Mouse (Mus musculus) retina, postnatal 1 day (tissue): ENCODE results near the gene Zc3h7b.
"Not testable (repeated sequence)": the region's sequence is repeated elsewhere in the genome, so short reads cannot be mapped to it uniquely, and the experiment has no call there.

Experiments used
- DNase-seq: peaks from one replicate; pipeline ENCODE4 v3.0.0-alpha.2; 2012

Gene Zc3h7b

DNA sequence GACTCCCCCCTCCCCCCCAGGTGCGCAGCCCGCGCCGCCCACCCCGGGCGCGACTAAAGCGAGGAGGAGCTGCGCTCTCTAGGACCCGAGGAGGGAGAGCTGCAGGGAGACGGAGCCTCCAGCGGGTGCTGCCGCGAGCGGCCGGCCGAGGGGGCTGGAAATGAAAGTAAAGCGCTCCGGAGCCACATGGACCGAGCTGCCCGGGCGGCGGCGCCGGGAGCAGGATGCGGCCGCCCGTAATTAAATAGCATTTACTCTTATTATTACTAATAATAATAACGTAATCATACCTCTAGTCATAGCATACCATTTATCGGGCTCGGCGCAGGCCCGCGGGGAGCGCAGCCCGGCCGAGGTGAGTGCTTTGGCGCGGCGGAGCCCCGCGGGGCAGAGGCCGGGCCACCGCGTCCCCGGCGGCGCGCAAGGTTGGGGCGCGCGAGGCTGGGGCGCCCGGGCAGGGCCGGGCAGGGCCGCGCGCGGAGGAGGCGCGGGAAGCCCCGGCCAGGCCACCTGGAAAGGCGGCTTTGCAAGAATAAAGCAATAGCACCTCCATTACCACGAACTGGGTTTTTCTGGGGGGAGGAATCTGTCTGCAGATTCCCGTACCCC, at the start of gene Zc3h7b, which contains the start of gene Rangap1:
Gene Zc3h7b, plus strand, starts transcription at position 66 of the 609 bp plus-strand sequence.
Gene Rangap1, minus strand, starts transcription at position 539 of the 609 bp plus-strand sequence.
- DNase-seq, result peak; percentile 85

DNA sequence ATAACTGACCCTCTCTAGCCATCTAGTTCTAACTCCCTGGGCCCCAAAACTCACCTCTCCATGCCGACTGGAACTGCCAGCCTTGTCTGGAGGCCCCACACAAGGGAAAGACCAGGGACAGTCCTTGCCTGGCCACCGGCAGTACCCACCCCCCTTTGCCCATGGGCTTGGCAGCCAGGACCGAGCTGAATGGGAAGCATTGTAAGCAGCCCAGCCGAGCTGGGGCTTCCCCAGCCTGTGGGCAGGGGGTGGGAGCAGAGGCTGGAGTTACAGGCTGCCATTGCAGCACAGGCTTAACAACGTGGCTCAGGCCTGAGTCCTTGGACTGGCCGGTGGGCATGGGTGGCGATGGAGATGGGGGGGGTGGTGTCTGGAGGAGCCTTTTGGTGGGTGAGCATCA, 47.7 kb upstream of the Zc3h7b start, which contains the start of gene Chadl:
Gene Chadl, minus strand, starts transcription at position 113 of the 400 bp plus-strand sequence.
- DNase-seq, result peak; percentile 54

DNA sequence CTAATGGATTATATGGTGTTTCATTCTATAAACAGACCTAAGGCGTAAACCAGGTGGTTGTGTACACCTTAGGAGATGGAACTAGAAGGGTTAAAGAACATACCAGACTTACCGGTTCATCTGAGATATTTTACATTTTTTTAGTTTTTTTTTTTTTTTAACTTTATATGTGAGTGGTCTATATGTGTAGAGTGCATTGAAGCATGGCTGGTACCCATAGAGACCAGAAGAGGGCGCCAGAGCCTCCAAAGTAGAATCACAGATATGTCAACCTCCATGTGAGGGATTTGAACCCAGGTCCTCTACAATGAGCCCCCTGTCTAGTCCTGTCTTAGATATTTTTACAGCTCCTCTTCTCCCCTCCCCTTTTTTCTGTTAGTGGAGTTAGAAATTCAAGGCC, 47.0 kb upstream of the Zc3h7b start:
- DNase-seq, result peak; percentile 56

DNA sequence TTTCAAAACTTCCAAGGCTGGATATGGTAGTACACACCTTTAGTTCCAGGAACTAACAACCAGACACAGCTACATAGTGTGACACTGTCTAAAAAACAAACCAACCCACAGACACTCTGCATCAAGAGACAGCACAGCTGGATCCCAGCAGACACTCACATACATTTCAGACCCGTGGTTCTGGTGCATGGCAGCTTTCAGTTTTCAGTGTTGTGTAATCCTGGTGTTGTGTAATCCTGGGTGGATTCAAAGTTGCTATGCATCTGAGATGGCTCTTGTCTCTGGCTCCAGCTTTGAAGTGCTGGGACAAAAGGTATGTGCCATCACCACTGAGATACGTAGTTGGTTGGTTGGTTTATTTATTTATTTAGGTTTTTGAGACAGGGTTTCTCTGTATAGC, 46.3 kb upstream of the Zc3h7b start:
- DNase-seq, result no peak

DNA sequence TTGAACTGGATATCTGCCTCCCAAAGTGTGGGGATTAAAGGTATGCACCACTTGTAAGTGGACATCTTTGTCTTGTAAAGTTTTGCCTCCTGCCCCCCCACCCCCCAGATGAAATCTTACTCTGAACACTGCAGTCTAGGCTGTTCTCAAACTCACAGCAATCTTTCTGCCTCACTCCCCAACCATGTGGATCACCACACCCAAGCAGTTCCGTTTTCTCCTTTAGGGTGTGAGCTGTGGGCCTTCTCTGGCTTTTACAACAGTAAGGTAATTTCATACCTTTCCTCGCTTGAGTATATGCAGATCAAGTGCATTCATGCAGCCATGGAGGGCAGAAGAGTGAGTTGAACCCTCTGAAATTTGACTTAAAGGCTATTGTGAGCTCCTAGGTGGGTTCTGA, 44.7 kb upstream of the Zc3h7b start:
- DNase-seq, result no peak

DNA sequence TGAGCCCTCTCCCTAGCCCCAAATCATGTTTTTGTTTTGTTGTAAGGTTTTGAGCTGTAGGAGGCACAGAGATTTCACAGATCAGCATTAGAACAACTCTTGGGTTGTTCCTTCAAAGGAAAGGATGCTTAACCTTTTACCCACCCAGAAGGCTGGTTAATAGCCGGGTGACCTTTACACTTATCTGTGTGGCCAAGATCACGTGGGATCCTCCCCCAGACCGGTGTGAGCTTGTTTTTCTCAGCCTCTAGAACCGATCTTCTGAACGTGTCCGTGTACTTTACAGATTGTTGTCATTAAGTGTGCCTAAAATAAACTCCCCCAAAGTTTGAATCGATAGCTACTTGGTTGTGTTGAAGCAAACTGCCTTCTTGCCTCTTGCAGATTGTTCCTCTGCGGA, 44.3 kb upstream of the Zc3h7b start:
- DNase-seq, result no peak

DNA sequence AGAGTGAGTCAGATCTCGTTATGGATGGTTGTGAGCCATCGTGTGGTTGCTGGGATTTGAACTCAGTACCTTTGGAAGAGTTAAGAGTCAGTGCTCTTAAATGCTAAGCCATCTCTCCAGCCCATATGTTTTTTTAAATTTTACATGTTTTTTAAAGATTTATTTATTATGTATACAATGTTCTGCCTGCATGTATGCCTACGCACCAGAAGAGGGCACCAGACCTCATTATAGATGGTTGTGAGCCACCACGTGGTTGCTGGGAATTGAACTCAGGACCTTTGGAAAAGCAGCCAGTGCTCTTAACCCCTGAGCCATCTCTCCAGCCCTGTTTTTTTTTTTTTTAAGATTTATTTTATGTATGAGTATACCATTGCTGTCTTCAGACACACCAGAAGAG, 43.5 kb upstream of the Zc3h7b start:
- not testable (repeated sequence) for DNase-seq

DNA sequence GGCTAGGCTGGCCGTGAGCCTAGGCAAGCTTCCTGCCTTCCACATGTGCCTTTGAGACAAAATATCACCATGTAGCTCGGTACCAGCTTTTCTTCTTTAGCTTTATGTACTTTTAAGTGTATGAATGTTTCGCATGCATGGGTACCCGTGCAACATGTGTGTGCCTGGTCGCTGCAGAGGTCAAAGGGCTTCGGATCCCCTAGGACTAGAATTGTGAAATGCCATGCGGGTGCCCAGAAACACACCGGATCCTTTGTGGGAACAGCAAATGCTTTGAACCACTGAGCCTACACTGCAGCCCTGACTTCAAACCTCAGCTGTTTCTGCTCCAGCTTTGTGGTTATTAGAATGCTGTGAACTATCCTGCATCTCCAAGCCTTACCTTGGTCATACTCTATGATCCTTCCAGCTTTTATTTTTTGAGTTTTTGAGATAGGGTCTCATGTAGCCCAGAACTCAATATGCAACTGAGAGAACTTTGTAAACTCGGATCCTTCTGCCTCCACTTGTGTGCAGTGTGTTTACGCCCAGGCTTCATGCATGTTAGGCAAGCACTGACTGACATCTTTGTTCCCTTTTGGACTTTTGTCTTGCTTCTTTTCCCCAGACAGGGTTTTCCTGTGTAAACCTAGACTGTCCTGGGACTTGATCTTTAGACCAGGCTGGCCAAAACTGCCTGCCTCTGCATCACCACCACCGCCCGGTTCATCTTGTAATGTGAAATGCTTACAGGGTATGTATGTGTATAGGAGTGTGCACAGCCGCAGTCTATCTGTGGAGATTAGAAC, 42.4 kb upstream of the Zc3h7b start:
- DNase-seq, result no peak

DNA sequence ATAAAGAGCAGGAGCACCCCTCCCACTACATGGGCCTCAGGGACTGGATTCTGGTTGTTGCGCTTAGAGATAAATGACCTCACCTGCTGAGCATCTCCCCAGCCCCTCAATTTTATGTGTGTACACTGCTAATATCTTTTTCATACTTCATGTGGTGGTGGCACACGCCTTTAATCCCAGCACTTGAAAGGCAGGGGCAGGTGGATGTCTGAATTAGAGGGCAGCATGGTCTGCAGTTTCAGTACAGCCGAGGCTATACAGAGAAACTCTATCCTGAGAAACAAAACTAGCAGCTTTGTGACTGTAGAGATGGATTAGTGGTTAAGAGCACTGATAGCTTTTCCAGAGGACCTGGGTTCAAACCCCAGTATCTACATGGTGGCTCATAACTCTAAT, 41.8 kb upstream of the Zc3h7b start:
- no peak for DNase-seq

DNA sequence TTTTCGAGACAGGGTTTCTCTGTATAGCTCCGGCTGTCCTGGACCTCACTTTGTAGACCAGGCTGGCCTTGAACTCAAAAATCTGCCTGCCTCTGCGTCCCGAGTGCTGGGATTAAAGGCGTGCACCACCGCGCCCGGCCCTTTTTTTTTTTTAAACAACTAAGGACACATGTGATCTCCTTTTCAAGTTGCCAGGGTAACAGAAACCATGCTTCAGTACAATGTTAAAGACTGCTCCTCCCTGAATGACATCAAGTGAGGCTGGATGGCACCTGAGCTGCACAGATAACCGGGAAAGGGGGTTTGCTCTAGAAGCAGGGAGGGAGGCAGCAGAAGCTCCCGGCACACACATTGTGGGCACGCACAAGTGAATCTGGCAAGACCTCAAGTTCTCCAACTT, 35.9 kb upstream of the Zc3h7b start:
- DNase-seq, result no peak

DNA sequence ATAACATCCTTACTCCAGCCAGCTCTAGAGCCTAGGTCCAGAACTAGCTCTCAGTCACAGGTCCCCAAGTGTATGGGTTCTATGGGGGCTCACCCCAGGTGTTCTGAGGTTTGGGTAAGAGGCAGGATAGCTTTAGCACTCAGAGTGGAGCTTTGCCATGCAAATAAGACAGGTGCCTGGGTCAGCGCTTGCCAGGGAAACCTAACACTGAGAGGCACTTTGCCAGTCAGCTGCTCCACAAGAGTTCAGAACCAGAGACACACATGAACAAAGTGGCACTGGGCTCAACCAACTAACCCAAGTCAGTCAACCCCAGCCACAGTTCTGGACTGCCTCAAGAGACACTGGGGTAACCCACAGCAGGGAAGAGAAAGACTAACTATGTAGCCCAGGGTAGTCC, 35.2 kb upstream of the Zc3h7b start:
- no peak for DNase-seq

DNA sequence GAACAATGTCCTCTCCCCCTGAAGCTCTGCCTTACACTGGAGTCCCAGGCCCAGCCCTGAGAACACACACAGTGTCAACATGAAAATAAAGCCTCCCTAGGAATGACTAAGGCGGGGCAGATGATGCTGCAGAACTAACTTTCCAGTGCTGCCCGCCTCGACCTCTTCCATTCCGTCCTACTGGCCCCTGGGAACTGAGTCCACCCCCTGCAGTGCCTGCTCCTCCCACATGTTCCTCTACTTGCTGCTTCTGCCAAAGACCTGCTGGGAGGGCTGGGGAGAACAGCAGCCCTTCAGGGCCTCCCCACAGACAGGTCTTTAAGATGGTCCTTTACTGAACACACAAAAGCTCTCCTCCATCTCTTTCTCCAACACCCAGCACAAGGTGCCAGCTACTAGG, 34.1 kb upstream of the Zc3h7b start:
- no peak for DNase-seq

DNA sequence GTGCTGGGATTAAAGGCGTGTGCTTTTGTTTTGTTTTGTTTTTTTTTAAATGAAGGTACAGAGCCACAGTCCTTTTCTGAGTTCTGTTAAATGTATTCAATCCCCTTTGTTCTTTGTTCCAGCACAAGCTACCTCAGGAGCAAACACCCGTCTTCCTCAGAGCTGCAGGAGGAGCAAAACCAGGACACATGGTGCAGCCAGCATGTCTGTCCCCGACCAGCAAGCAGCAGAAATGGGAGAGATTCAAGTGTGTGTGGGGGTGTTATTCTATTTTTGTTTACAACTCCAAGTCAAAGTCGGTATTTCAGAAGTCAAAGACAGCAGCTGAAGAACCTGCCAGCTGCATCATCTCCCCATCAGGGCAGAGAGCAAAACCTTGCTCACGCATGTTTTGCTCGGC, 31.1 kb upstream of the Zc3h7b start:
- no peak for DNase-seq

DNA sequence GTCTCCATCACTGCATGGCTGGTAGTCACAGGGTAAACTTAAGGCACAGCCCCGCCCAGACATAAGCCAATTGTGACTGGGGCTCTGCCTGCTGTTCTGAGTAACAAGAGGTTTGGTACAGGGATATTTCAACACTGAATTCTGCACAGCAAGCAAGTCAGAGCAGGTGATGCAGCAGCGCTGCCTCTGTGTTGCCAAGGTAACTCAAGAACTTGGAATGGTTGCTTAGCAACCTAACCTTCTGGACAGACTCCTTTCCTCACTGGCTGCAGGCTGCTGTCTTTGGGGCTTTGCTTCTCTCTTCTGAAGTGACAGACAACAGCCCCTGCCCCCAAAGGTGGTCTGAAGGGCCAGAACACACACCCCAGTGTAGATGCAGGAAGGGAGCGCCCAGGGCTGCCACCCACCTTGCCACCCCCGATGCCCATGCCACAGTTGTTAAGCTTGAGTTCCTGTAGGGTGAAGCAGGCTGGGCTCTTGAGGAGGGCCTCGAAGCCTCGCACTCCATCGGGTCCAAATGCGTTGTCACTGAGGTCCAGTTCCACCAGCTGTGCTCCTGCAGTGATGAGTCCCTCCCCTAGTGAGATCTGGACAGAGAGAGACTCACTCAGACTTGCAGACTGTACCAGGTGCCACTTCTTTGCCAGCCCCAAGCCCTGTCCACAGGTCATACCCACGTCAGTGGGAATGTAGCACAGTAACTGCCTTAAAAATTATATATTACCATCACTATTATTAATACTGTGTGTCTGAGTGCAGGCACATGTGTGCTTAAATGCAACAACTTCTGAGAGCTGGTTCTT, 26.3 kb upstream of the Zc3h7b start:
- DNase-seq, result peak; percentile 38

DNA sequence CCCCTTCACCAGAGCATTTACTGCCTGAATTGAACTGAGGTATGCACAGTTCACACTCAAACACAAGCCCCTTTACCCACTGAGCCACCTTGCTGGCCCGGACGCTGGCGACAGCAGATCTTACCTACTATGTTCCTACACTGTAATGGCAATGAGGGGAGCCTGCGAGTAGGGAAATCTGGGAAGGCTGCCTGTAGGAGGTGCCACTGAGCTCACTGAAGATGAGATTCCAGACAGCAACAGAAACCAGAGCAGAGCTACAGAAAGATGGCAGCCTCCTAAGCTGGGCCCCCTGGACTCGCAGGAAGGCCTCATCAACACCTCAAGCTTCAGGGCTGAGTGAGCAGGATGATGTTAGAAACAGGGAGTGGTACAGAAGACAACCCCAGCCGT, 25.7 kb upstream of the Zc3h7b start:
- DNase-seq, result no peak

DNA sequence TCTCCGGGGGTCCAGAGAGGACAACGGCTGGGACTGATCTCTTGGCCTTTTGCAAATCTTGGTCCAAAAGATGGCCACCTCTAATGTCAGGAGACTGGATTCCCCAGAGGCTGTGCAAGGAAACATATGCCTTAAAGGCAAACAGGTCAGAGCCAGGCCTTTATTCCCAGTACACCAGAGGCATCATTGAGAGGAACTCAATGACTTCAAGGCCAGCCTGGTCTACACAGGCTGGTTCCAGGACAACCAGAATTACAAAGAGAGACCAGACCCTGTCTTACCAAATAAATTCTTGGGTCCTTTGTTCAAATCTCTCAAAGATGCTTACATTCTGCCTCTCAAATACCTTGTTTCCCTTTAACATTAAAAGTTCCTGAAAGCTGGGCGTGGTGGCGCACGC, 22.5 kb upstream of the Zc3h7b start:
- DNase-seq, result no peak

DNA sequence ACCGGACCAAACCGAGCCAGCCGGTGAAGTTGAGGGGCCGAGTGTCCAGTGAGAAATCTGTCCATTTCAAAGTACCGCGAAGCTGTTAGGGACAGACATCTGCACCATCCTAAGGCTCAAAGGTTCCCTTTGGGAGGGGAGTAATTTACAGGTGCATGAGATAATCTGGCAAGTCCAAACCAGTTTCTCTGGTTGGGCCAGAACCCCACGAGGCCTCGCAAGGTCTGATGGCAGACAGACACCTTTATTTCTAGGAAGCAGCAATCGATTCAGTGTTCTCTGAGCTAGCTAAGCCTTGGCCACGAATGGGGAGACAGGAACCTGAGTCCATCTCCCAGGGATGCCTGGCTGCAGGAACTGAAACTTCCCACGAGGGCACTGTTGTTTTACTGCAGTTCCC, 21.2 kb upstream of the Zc3h7b start:
- no peak for DNase-seq

DNA sequence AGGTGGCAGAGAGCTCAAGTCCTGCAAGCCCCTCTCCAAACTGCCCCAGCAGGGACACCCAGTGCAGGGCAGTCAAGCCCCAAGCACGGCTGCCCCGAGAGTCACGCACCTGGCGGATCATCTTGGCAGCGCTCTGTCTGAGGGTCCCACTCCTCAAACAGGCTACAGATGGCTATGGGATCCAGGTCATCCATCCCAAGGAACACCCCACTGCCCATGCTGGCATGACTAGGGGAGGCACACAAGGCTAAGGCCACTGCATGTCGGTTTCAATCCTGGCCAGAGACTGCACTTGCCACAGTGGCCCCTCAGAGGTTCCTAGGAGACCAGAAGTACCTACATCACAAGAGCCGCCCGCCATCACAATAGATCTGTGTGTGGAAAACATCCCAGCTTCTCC, 18.9 kb upstream of the Zc3h7b start:
- no peak for DNase-seq

DNA sequence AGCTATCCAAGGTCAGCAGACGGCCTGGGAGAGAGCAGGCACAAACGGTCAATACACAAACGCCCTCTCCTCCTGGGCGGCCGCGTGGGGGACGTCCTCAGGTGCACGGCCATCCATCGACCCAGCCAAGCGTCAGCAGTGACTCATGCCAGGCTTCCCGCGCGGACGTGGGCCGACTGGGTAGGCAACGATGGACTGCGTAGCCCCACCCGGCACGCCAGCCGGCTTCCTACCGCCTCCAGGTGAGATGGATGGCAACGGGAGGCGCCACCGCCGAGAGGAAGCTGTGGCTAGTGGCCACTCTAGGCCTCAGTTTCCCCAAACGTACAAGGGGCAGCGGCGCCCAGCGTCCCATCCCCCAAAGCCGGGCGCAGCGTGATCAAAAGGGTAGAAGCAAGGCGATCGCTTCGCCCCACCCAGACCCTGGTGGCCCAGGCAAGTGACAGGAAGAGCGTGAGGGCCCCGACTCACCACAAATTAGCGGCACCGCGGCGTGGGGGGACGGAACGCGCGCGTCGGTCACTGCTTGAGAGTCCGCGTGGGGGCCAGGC, 15.5 kb upstream of the Zc3h7b start:
- DNase-seq, result no peak

DNA sequence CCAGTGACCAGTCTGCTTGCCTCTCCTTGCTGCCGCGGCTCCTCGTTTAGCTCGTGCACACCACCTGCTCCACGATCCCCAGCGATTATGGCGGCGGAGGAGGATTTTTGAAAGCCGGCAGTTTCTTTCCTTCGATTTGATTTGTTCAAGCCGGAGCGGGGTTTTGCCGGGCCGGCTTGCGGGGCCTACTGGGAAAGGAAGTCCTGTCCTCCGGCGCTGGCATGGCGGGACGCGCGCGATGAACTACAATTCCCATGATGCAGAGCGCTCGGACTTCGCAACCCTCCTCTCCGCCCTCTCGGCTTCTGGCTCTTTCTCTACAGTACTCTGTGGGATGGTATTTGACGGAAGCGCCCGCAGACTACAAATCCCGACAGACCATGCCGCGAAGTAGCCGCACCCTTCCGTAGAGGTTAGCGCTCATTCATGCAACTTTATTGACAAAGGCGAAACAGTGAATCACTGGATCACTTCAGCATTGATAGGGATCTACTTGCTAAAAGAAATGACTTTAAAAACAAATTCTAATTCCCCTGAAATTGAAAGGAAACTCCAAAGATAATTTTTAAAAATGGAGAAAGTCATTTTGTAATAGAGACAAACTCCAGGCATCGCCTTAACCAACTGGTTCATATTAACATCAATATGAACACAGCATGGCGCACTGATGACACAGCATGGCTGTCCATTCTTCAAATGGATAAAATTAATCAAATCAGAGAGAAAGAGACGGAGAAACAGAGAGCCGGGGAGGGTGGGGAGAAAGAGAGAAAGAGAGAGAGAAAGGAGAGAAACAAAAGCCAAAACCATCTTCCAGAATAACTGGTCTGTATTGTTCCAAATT, 14.8 kb upstream of the Zc3h7b start:
- peak; percentile 100 for DNase-seq

DNA sequence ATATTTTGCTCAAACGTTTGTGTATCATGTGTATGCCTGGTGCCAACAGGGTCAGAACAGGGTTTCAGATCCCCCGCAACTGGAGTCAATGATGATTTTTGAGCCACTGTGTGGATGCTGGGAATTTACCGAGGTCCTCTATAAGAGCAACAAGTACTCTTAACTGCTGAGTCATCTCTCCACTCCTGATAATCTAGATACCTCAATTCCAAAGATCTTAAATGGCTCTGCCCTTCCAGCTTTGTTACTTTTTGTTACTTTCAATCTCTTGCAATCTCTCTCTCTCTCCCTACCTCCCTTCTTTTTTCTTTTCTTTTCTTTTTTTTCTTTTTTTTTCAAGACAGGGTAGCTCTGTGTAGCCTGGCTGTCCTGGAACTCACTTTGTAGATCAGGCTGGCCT, 9.8 kb upstream of the Zc3h7b start:
- no peak for DNase-seq

DNA sequence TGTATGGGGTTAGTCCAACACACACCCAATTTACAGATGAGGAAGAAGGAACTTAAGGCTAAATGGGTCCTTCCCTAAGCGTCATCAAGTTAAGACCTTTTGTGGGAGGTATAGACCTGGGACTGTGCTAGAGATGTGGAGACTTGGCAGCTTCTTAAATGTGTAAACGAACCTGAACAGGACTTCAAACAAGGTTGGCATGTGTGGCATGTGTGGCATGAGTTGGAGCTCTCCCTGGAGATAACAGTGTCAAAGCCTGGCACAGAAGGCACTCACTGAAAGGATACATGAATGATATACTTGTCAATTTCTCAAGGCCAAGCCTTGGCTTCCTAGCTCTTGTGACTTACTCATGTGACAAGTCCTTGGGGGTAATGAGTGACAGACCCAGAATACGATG, 5.6 kb upstream of the Zc3h7b start:
- no peak for DNase-seq

DNA sequence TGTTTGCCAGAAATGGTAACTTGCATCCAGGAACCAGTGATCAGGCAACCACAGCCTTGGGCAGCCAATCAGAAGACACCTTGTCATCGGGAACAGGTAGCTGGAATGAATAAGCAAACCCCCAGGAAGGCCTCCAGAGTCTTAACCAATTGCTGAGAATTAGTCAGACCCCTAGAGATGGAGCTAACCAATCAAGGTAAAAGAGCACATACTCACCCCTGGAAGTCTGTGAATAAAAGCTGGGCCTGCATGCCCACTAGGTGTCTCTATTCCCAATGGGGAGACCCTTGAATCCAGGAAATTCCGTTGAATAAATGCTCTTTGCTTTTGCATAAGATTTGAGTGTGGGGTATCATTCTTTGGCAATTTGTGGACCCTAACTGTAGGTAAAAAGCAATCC, 4.9 kb upstream of the Zc3h7b start:
- DNase-seq, result peak; percentile 43
